Mouse (Mus musculus) embryonic facial prominence, embryonic 12.5 days (tissue): Measurements from ENCODE around the gene Glod4. TPM values are rescaled to one million over a fixed set of nuclear protein-coding genes. Genes with fewer than 3 reads are reported as not detected.

Source experiments
- ATAC-seq: fragments of 200-750 bp; cut with Nextera tagmentation; 2 replicates; pipeline ENCODE4 v1.8.0; 2017; ENCODE audit not compliant: insufficient number of reproducible peaks, insufficient read depth, low FRiP score, low TSS enrichment
- H3K27ac ChIP-seq: fragments of 300-500 bp; sonication (generic); 2 replicates; pipeline ENCODE4 v1.5.1; 2016; ENCODE audit warnings: mild to moderate bottlenecking
- H3K27me3 ChIP-seq: fragments of 300-500 bp; sonication (generic); 2 replicates; pipeline ENCODE4 v1.6.1; 2016; ENCODE audit warnings: mild to moderate bottlenecking, moderate library complexity
- H3K36me3 ChIP-seq: fragments of 300-500 bp; sonication (generic); 2 replicates; pipeline ENCODE4 v1.6.1; 2016; ENCODE audit warnings: mild to moderate bottlenecking
- H3K4me1 ChIP-seq: fragments of 300-500 bp; sonication (generic); 2 replicates; pipeline ENCODE4 v1.6.1; 2016
- H3K4me2 ChIP-seq: fragments of 300-500 bp; sonication (generic); replicated peaks from 2 replicates; pipeline ENCODE4 v1.6.1; 2016; ENCODE audit warnings: mild to moderate bottlenecking, moderate library complexity
- H3K4me3 ChIP-seq: fragments of 300-500 bp; sonication (generic); 2 replicates; pipeline ENCODE4 v1.5.1; 2016; ENCODE audit warnings: mild to moderate bottlenecking
- H3K9ac ChIP-seq: fragments of 300-500 bp; sonication (generic); 2 replicates; pipeline ENCODE4 v1.6.1; 2016; ENCODE audit warnings: mild to moderate bottlenecking, moderate library complexity
- H3K9me3 ChIP-seq: fragments of 300-500 bp; sonication (generic); 2 replicates; pipeline ENCODE4 v1.6.1; 2016; ENCODE audit warnings: mild to moderate bottlenecking, moderate library complexity
- WGBS: fragments of 180-500 bp; shearing (Covaris S2); methylation state at CpG from one replicate; pipeline ENCODE4 v1.1.7; 2016; 5-methylcytosine and 5-hydroxymethylcytosine counted together
- polyA plus RNA-seq: library from polyadenylated mRNA; unstranded; fragments of >200 nt; fragmentation: Nextera tagmentation; extraction: Ambion mirVana; gene quantifications from 2 replicates; pipeline ENCODE4 v1.2.1, GENCODE M21; 2016

Gene Glod4
- polyA plus RNA-seq, 1 experiment from 2014 or later, result 126 TPM

GRCm38 (mm10) chr11:76255431-76256001 lies 12.0 kb upstream of the Glod4 start:
- H3K9ac ChIP-seq, result no peak overlapping the region
- H3K27ac ChIP-seq, result peak overlapping the region; percentile 31; the same call in 1 of the 2 replicates
- peaks cover 30% of the 10 kb centered on the region for H3K36me3 ChIP-seq
- no peaks in the 10 kb centered on the region for H3K27me3 ChIP-seq
- H3K9me3 ChIP-seq, result no peaks in the 10 kb centered on the region
- H3K4me2 ChIP-seq, result no peak overlapping the region
- 57% methylated on average over 4 of the region's 4 CpGs for WGBS
- 0 out of 2 replicates have a peak, but pooled peaks have one; percentile 2 for ATAC-seq
- no peak overlapping the region for H3K4me3 ChIP-seq
- H3K4me1 ChIP-seq, result peaks cover 31% of the 10 kb centered on the region

- ATAC-seq, result no peak
- Histone ChIP-seq H3K36me3 (peaks cover 37% of the 10 kb centered on the region), H3K4me2 (no peak overlapping the region), H3K9ac (no peak overlapping the region), H3K27me3 (no peaks in the 10 kb centered on the region), H3K9me3 (no peaks in the 10 kb centered on the region), H3K4me1 (peaks cover 29% of the 10 kb centered on the region), H3K4me3 (no peak overlapping the region), H3K27ac (0 out of 2 replicates have a peak overlapping the region, but pooled peaks have one; percentile 55)
- WGBS, result 81% methylated on average over 4 of the region's 4 CpGs
Observed at GRCm38 (mm10) chr11:76253918-76254264, 10.4 kb upstream of the Glod4 start.

- Histone ChIP-seq H3K27ac (peak overlapping the region; percentile 55; the same call in 1 of the 2 replicates), H3K9ac (no peak overlapping the region), H3K36me3 (peaks cover 37% of the 10 kb centered on the region), H3K4me1 (peaks cover 29% of the 10 kb centered on the region), H3K27me3 (no peaks in the 10 kb centered on the region), H3K9me3 (no peaks in the 10 kb centered on the region), H3K4me2 (no peak overlapping the region), H3K4me3 (no peak overlapping the region)
- 44% methylated on average over 5 of the region's 5 CpGs for WGBS
- ATAC-seq, result 0 out of 2 replicates have a peak, but pooled peaks have one; percentile 65
Observed at GRCm38 (mm10) chr11:76253145-76253917, 9.8 kb upstream of the Glod4 start.

GRCm38 (mm10) chr11:76252036-76252435 lies 8.5 kb upstream of the Glod4 start:
- Histone ChIP-seq H3K36me3 (peaks cover 30% of the 10 kb centered on the region), H3K4me1 (peaks cover 27% of the 10 kb centered on the region), H3K4me3 (no peak overlapping the region), H3K27me3 (no peaks in the 10 kb centered on the region), H3K9me3 (no peaks in the 10 kb centered on the region), H3K9ac (no peak overlapping the region), H3K27ac (no peak overlapping the region), H3K4me2 (no peak overlapping the region)
- 58% methylated on average over 3 of the region's 3 CpGs for WGBS
- ATAC-seq, result no peak

- Histone ChIP-seq H3K27ac (no peak overlapping the region), H3K4me2 (no peak overlapping the region), H3K36me3 (peaks cover 30% of the 10 kb centered on the region), H3K9me3 (no peaks in the 10 kb centered on the region), H3K27me3 (no peaks in the 10 kb centered on the region), H3K4me1 (peaks cover 7% of the 10 kb centered on the region), H3K4me3 (no peak overlapping the region), H3K9ac (no peak overlapping the region)
- no peak for ATAC-seq
- WGBS, result 48% methylated on average over 2 of the region's 2 CpGs
Observed at GRCm38 (mm10) chr11:76247239-76247638, 3.7 kb upstream of the Glod4 start.

GRCm38 (mm10) chr11:76246439-76246838 lies 2.9 kb upstream of the Glod4 start:
- H3K9me3 ChIP-seq, result no peaks in the 10 kb centered on the region
- H3K36me3 ChIP-seq, result peaks cover 30% of the 10 kb centered on the region
- no peak overlapping the region for H3K4me3 ChIP-seq
- H3K4me1 ChIP-seq, result peaks cover 9% of the 10 kb centered on the region
- no peak overlapping the region for H3K27ac ChIP-seq
- no peak for ATAC-seq
- no peaks in the 10 kb centered on the region for H3K27me3 ChIP-seq
- no peak overlapping the region for H3K4me2 ChIP-seq
- no peak overlapping the region for H3K9ac ChIP-seq

GRCm38 (mm10) chr11:76243811-76244546 lies 454 bp upstream of the Glod4 start:
- 2% methylated on average over 34 of the region's 34 CpGs for WGBS
- Histone ChIP-seq H3K27ac (peak overlapping the region; percentile 81; the same call in 1 of the 2 replicates), H3K9ac (peak overlapping the region; percentile 85), H3K36me3 (peaks cover 24% of the 10 kb centered on the region), H3K27me3 (no peaks in the 10 kb centered on the region), H3K4me2 (peak overlapping the region; percentile 64), H3K9me3 (no peaks in the 10 kb centered on the region), H3K4me1 (peaks cover 9% of the 10 kb centered on the region), H3K4me3 (peak overlapping the region; percentile 82)
- ATAC-seq, result no peak; the same call in none of the 2 replicates

- Histone ChIP-seq H3K27me3 (no peaks in the 10 kb centered on the region), H3K27ac (no peak overlapping the region), H3K9ac (no peak overlapping the region), H3K4me3 (no peak overlapping the region), H3K4me2 (no peak overlapping the region), H3K36me3 (peaks cover 33% of the 10 kb centered on the region), H3K4me1 (peaks cover 9% of the 10 kb centered on the region), H3K9me3 (no peaks in the 10 kb centered on the region)
- ATAC-seq, result no peak
- 96% methylated on average over 2 of the region's 2 CpGs for WGBS
Observed at GRCm38 (mm10) chr11:76239750-76240149, 3.8 kb downstream of the Glod4 start.

GRCm38 (mm10) chr11:76236136-76236535 lies 7.4 kb downstream of the Glod4 start:
- H3K27me3 ChIP-seq, result no peaks in the 10 kb centered on the region
- H3K9me3 ChIP-seq, result no peaks in the 10 kb centered on the region
- no peak for ATAC-seq
- H3K9ac ChIP-seq, result no peak overlapping the region
- H3K27ac ChIP-seq, result no peak overlapping the region
- no peak overlapping the region for H3K4me2 ChIP-seq
- H3K36me3 ChIP-seq, result peaks cover 62% of the 10 kb centered on the region
- 88% methylated on average over 3 of the region's 3 CpGs for WGBS
- no peaks in the 10 kb centered on the region for H3K4me1 ChIP-seq
- H3K4me3 ChIP-seq, result no peak overlapping the region

GRCm38 (mm10) chr11:76225051-76225450 lies 18.5 kb downstream of the Glod4 start:
- Histone ChIP-seq H3K4me1 (no peaks in the 10 kb centered on the region), H3K9me3 (no peaks in the 10 kb centered on the region), H3K9ac (no peak overlapping the region), H3K4me3 (no peak overlapping the region), H3K4me2 (no peak overlapping the region), H3K27ac (no peak overlapping the region), H3K27me3 (no peaks in the 10 kb centered on the region), H3K36me3 (peaks cover 42% of the 10 kb centered on the region)
- ATAC-seq, result no peak

GRCm38 (mm10) chr11:76224631-76225030 lies 18.9 kb downstream of the Glod4 start:
- 97% methylated on average over 5 of the region's 5 CpGs for WGBS
- no peak overlapping the region for H3K27ac ChIP-seq
- no peak for ATAC-seq
- H3K9me3 ChIP-seq, result no peaks in the 10 kb centered on the region
- no peaks in the 10 kb centered on the region for H3K27me3 ChIP-seq
- H3K36me3 ChIP-seq, result peaks cover 42% of the 10 kb centered on the region
- H3K9ac ChIP-seq, result no peak overlapping the region
- no peak overlapping the region for H3K4me2 ChIP-seq
- no peaks in the 10 kb centered on the region for H3K4me1 ChIP-seq
- H3K4me3 ChIP-seq, result no peak overlapping the region
